Mouse (Mus musculus): ENCODE results near the gene Inca1. TPM values are rescaled to one million over a fixed set of nuclear protein-coding genes. Genes with fewer than 3 reads are reported as not detected.

The Inca1 gene
- 0.69 and 1.5 TPM in 2 replicates for polyA plus RNA-seq (2015; fragmentation: Nextera tagmentation; extraction: Ambion mirVana)

DNA sequence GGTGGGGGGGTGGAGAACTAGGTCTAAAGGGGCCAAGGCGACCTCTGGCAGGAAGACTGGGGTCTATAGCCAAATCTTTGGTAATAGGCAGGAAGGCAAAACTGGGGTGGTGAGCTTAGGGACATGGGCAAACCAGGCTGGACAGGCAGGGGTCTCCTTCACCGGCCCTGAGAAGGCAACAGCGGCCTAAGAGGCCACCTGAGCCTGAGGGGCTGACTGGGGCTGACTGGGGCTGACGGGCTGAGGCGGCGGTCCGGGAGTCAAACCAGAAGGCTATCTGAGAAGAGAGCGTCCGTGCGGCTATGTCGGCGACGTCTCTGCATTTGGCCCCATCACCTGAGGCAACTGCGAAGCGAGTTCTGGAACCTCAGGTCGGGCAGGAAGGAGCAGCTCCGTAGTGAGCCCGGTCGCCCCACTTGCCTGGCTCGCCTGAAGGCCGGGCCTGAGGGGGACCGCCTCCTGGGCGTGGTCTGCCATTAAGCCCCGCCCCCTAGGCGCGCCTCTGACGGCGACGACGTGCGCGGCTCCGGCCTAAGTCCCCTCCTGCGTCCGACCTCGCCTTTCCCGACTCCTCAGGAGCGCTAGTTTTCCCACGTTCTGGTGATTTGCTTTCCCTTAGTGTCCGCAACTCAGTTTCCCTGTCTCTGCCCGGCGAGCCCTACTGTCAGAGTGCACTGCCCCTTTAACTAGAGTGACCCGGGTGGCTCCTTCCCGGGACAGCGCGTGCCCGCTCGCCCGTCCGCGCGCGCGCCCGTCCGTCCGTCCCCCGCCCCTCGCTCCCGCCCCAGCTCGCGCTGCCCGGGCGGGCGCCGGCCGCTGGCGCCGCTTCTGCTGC lies at the start of gene Inca1, which contains the start of gene Kif1c:
Gene Inca1 (minus strand): TSS at position 434 of the 835 bp plus-strand sequence.
Gene Kif1c (plus strand): TSS at position 827 of the 835 bp plus-strand sequence.
- Histone ChIP-seq H3K4me1 (peaks cover 27% of the 10 kb centered on the region), H3K4me2 (replicated peaks) (peak within 1 kb of the TSS; percentile 84), H3K36me3 (peaks cover 13% of the 10 kb centered on the region; the same call in 1 of the 2 replicates), H3K27me3 (no peaks in the 10 kb centered on the region), H3K4me3 (peak within 1 kb of the TSS; percentile 96), H3K9ac (replicated peaks) (peak within 1 kb of the TSS; percentile 92), H3K9me3 (no peaks in the 10 kb centered on the region), H3K27ac (replicated peaks) (peak within 1 kb of the TSS; percentile 91)
- peak; percentile 96 for ATAC-seq (replicated peaks)
- WGBS, result under 1% methylated on average over 68 of the region's 69 CpGs

GRCm38 (mm10) chr11:70747876-70748545 lies 48.1 kb upstream of the Inca1 start:
- ATAC-seq (replicated peaks), result no peak
- 87% methylated on average over 4 of the region's 4 CpGs for WGBS
- Histone ChIP-seq H3K27me3 (no peaks in the 10 kb centered on the region), H3K4me2 (replicated peaks) (no peak overlapping the region), H3K9ac (replicated peaks) (no peak overlapping the region), H3K4me1 (no peaks in the 10 kb centered on the region), H3K9me3 (no peaks in the 10 kb centered on the region), H3K36me3 (no peaks in the 10 kb centered on the region), H3K27ac (replicated peaks) (no peak overlapping the region), H3K4me3 (no peak overlapping the region)

GRCm38 (mm10) chr11:70745636-70746035 lies 45.7 kb upstream of the Inca1 start:
- Histone ChIP-seq H3K4me1 (no peaks in the 10 kb centered on the region), H3K27me3 (no peaks in the 10 kb centered on the region), H3K9ac (replicated peaks) (no peak overlapping the region), H3K4me3 (no peak overlapping the region), H3K27ac (replicated peaks) (no peak overlapping the region), H3K36me3 (no peaks in the 10 kb centered on the region), H3K9me3 (no peaks in the 10 kb centered on the region), H3K4me2 (replicated peaks) (no peak overlapping the region)
- WGBS, result 85% methylated on average over 7 of the region's 7 CpGs
- ATAC-seq (replicated peaks), result no peak

DNA sequence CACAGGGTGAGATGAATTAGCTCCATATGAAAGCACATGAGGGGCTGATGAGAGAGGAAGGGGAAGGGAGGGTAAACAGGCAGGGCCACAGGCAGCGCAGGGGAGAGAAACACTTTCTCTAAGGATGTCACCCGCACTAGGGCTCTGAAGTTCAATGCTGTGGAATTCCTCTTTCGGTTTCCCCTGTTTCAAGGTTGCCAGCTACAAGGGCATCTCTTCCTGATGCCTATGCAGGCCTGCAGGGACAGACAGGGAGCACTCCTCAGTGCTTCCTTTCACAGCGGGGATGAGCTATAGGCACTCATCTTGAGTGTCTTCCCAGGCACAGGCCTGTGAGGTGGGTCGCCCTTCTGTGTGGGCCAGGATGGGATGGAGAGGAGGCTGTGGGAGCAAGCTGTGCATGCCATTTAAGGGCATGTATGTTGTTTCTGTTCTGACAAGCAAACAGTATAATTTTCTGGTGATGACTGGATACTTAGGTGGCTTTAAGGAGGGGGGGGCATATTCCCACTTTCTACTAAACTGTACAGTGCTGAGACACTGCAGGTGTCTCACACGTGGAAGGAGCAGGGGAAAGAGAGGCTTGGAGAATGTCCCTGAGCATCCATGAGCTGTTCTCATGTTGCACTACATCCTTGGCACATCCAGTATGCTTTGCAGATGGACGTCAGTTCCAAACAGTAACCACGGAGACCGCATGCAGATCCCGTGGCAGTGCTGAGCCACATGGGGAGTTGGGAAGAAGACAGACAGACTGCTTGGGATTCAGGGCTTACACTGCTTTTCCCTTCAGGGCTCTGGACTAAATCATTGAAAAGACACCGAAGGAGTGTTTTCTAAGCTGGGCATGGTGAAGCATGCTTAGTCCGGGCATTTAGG lies 42.9 kb upstream of the Inca1 start:
- H3K4me1 ChIP-seq, result no peaks in the 10 kb centered on the region
- no peaks in the 10 kb centered on the region for H3K27me3 ChIP-seq
- no peak overlapping the region for H3K27ac ChIP-seq (replicated peaks)
- WGBS, result 79% methylated on average over 12 of the region's 12 CpGs
- H3K36me3 ChIP-seq, result no peaks in the 10 kb centered on the region
- H3K4me3 ChIP-seq, result no peak overlapping the region
- no peaks in the 10 kb centered on the region for H3K9me3 ChIP-seq
- ATAC-seq (replicated peaks), result no peak
- H3K4me2 ChIP-seq (replicated peaks), result no peak overlapping the region
- H3K9ac ChIP-seq (replicated peaks), result no peak overlapping the region

DNA sequence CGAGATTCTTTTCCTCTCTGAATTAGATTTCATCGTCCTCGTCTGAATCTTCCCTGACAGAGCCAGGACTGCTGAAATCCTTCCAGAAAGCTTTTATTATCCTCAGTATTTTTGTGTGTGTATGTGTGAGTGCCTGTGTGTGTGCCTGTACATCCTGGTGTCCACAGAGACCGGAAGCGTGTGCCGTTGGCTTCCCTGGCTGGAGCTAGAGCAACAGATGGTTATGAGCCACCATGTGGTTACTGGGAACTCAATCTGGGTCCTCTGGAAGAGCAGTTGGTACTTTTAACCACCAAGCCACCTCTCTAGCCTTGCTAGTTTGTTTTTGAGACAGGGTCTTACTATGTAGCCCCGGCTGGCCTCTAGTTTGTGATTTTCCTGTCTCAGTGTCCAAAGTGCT lies 42.2 kb upstream of the Inca1 start:
- no peak overlapping the region for H3K27ac ChIP-seq (replicated peaks)
- no peaks in the 10 kb centered on the region for H3K9me3 ChIP-seq
- no peaks in the 10 kb centered on the region for H3K36me3 ChIP-seq
- 92% methylated on average over 7 of the region's 7 CpGs for WGBS
- H3K9ac ChIP-seq (replicated peaks), result no peak overlapping the region
- no peak for ATAC-seq (replicated peaks)
- H3K4me1 ChIP-seq, result no peaks in the 10 kb centered on the region
- no peak overlapping the region for H3K4me3 ChIP-seq
- no peak overlapping the region for H3K4me2 ChIP-seq (replicated peaks)
- H3K27me3 ChIP-seq, result no peaks in the 10 kb centered on the region

- Histone ChIP-seq H3K36me3 (no peaks in the 10 kb centered on the region), H3K9ac (replicated peaks) (no peak overlapping the region), H3K9me3 (no peaks in the 10 kb centered on the region), H3K27ac (replicated peaks) (no peak overlapping the region), H3K4me1 (no peaks in the 10 kb centered on the region), H3K27me3 (no peaks in the 10 kb centered on the region), H3K4me3 (no peak overlapping the region), H3K4me2 (replicated peaks) (no peak overlapping the region)
- WGBS, result 95% methylated on average over 3 of the region's 3 CpGs
- no peak for ATAC-seq (replicated peaks)
These were observed 41.6 kb upstream of the Inca1 start for GRCm38 (mm10) chr11:70741603-70742002.

DNA sequence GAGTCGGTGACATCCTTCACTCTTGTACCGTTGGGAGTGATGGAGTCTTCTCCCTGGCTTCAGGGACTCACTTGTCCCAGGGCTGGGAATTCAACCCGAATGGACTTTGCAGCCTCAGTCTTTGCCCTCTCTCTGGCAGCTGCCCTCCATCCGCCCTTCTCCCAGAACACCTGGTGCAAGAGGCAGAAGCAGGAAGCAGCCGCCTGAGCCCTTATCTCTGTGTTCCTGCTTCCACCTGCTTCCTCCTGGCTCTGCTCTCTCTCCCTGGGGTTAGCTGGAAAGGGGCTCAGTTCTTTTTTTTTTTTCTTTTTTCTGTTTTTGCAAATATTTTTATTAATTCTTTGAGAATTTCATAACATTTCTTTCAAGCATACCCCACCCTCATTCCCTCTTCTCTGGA lies 37.8 kb upstream of the Inca1 start:
- H3K27me3 ChIP-seq, result no peaks in the 10 kb centered on the region
- H3K36me3 ChIP-seq, result no peaks in the 10 kb centered on the region
- H3K9ac ChIP-seq (replicated peaks), result no peak overlapping the region
- no peaks in the 10 kb centered on the region for H3K9me3 ChIP-seq
- H3K27ac ChIP-seq (replicated peaks), result no peak overlapping the region
- ATAC-seq (replicated peaks), result no peak
- H3K4me2 ChIP-seq (replicated peaks), result no peak overlapping the region
- H3K4me1 ChIP-seq, result no peaks in the 10 kb centered on the region
- H3K4me3 ChIP-seq, result no peak overlapping the region
- WGBS, result 76% methylated on average over 5 of the region's 5 CpGs

- H3K9me3 ChIP-seq, result no peaks in the 10 kb centered on the region
- whole genome bisulfite sequencing, result 80% methylated on average over 5 of the region's 5 CpGs
- H3K4me3 ChIP-seq, result no peak overlapping the region
- H3K27me3 ChIP-seq, result no peaks in the 10 kb centered on the region
- H3K9ac ChIP-seq (replicated peaks), result no peak overlapping the region
- H3K4me2 ChIP-seq (replicated peaks), result no peak overlapping the region
- no peak for ATAC-seq (replicated peaks)
- no peak overlapping the region for H3K27ac ChIP-seq (replicated peaks)
- no peaks in the 10 kb centered on the region for H3K4me1 ChIP-seq
- peaks cover 7% of the 10 kb centered on the region; the same call in 1 of the 2 replicates for H3K36me3 ChIP-seq
These were observed 33.3 kb upstream of the Inca1 start for GRCm38 (mm10) chr11:70733256-70733655.

DNA sequence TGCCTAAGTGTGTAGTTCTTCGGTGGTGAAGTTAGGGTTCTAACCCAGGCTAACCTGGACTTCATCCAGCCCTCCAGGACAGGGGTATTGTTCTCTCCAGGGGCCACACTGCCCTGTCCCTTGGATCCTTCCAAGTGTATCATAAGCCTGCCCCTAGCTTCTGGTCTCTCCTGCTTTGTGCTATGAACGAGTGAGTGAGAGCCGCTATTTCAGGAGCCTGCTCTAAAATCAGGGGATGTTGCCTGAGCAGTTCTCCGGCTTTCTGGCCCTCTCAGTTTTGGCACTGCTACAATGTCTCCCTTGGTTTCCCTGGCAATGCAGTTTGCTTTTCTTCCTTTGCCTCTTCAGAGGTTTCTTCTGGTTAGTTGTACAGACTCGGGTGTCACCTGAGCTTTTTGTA lies 31.2 kb upstream of the Inca1 start:
- Histone ChIP-seq H3K4me1 (no peaks in the 10 kb centered on the region), H3K27ac (replicated peaks) (peak overlapping the region; percentile 1; the same call in 1 of the 2 replicates), H3K4me2 (replicated peaks) (no peak overlapping the region), H3K36me3 (peaks cover 26% of the 10 kb centered on the region), H3K27me3 (no peaks in the 10 kb centered on the region), H3K4me3 (no peak overlapping the region), H3K9me3 (no peaks in the 10 kb centered on the region), H3K9ac (replicated peaks) (no peak overlapping the region)
- no peak for ATAC-seq (replicated peaks)
- WGBS, result 57% methylated on average over 5 of the region's 5 CpGs

DNA sequence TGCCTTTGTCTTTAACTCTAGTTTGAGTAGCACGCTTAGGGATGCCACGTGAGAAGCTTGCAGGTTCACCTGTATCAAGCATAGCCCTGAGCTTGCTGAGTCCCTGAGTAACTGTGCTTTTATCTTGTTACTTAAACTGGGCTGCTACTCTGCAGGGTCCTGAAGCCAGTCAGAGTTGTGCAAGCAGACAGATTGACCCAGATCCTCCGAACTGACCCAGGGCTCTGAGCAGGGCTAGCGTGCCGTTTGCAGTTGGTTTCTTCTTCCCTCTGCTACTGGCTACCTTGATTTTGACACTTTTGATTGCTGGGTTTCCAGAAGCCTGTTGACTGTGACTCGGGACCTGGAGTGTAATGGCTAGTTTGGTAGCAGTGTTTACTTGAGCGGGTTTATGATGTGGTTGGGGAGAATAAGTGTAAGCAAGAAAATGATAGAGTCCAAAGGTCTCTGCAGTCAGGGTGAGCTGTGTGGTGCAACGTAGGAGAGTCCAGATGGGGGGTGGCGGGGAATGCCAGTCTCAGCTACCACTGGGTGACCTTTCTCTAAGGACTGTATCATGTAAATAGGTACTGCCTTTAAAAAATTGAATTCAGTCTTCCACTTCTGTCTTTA lies 30.6 kb upstream of the Inca1 start:
- Histone ChIP-seq H3K27me3 (no peaks in the 10 kb centered on the region), H3K36me3 (peaks cover 33% of the 10 kb centered on the region), H3K9ac (replicated peaks) (no peak overlapping the region), H3K4me2 (replicated peaks) (no peak overlapping the region), H3K4me3 (no peak overlapping the region), H3K4me1 (no peaks in the 10 kb centered on the region), H3K27ac (replicated peaks) (no peak overlapping the region), H3K9me3 (no peaks in the 10 kb centered on the region)
- no peak for ATAC-seq (replicated peaks)
- WGBS, result 85% methylated on average over 9 of the region's 9 CpGs

- WGBS, result 88% methylated on average over 5 of the region's 5 CpGs
- Histone ChIP-seq H3K4me3 (no peak overlapping the region), H3K9ac (replicated peaks) (no peak overlapping the region), H3K4me2 (replicated peaks) (no peak overlapping the region), H3K4me1 (no peaks in the 10 kb centered on the region), H3K9me3 (no peaks in the 10 kb centered on the region), H3K27ac (replicated peaks) (no peak overlapping the region), H3K27me3 (no peaks in the 10 kb centered on the region), H3K36me3 (peaks cover 57% of the 10 kb centered on the region)
- ATAC-seq (replicated peaks), result no peak
These were observed 27.4 kb upstream of the Inca1 start for GRCm38 (mm10) chr11:70727385-70727784.

Data from forebrain, embryonic 15.5 days (tissue).